Mouse (Mus musculus): ENCODE measurements around the gene Baz2b.
"Not testable (repeated sequence)": the region's sequence is repeated elsewhere in the genome, so short reads cannot be mapped to it uniquely, and the experiment has no call there.

The Baz2b gene

GRCm38 (mm10) chr2:59877335-59877734, 332.3 kb downstream of the Baz2b start:
- no peak for DNase-seq (ENCODE audit: extremely low read depth, low read depth)

- no peak for DNase-seq (ENCODE audit: extremely low read depth, low read depth)
Measured at GRCm38 (mm10) chr2:59876482-59876881, 333.2 kb downstream of the Baz2b start.

- no peak for DNase-seq (ENCODE audit: extremely low read depth, low read depth)
Measured at GRCm38 (mm10) chr2:59870526-59870925, 339.1 kb downstream of the Baz2b start.

GRCm38 (mm10) chr2:59862618-59863017, 347.0 kb downstream of the Baz2b start:
- DNase-seq (ENCODE audit: extremely low read depth, low read depth): no peak

GRCm38 (mm10) chr2:59854363-59854762, 355.3 kb downstream of the Baz2b start:
- DNase-seq (ENCODE audit: extremely low read depth, low read depth): no peak

- DNase-seq (ENCODE audit: extremely low read depth, low read depth): no peak
Measured at GRCm38 (mm10) chr2:59853543-59853942, 356.1 kb downstream of the Baz2b start.

- DNase-seq (ENCODE audit: extremely low read depth, low read depth): no peak
Measured at GRCm38 (mm10) chr2:59852916-59853315, 356.7 kb downstream of the Baz2b start.

GRCm38 (mm10) chr2:59851885-59852284, 357.8 kb downstream of the Baz2b start:
- DNase-seq (ENCODE audit: extremely low read depth, low read depth): not testable (repeated sequence)
